Mouse (Mus musculus): Measurements from ENCODE around the gene Ms4a18.
"Not testable (repeated sequence)": the region's sequence is repeated elsewhere in the genome, so short reads cannot be mapped to it uniquely, and the experiment has no call there.

Gene Ms4a18

DNA sequence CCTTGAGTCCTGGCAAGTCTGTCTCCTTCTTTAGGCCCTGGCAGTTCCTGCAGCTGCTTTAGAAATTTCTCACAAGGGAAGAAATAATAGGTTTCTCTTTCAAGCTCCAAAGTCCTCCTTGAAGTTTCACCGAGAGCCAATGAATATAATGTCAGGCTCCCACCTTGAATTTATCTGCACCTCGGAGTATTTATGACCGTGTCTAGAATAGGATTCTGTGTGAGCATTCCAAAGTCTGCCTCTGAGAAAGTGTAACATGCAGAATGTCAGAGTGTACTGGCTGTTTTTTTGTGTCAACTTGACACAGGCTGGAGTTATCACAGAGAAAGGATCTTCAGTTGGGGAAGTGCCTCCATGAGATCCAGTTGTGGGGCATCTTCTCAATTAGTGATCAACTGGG is at the start of gene Ms4a18:
Gene Ms4a18 (minus strand): TSS at position 141 of the 400 bp plus-strand sequence.
- no peak for DNase-seq

DNA sequence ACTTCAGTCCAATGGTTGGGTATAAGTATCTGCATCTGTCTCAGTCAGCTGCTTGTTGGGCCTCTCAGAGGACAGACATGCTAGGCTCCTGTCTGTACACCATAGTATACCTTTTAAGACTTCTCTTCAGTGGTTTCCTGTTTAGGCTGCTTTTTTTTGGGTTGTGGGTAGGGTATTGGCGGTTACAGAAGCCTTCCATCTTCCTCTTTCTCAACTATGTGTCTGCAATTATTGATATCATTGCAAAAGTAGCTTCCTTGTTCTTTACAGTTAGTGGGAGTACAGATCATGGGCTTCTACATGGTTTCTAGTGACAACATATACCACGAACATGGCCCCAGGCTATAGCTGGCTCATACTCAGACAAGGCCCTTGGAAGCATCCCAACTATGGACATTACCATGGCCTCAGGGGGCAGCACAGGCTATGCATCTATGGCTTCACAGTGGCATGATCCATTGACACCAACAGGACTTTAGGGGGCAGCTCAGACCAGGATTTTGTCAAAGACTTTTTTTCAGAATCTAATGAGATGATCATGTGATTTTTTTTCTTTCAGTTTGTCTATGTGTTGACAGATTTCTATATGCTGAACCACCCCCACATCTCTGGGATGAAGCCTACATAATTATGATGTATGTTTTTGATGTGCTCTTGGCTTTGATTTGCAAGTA is 47.5 kb upstream of the Ms4a18 start:
- DNase-seq: peak in 1 of 2 experiments; percentile 15

DNA sequence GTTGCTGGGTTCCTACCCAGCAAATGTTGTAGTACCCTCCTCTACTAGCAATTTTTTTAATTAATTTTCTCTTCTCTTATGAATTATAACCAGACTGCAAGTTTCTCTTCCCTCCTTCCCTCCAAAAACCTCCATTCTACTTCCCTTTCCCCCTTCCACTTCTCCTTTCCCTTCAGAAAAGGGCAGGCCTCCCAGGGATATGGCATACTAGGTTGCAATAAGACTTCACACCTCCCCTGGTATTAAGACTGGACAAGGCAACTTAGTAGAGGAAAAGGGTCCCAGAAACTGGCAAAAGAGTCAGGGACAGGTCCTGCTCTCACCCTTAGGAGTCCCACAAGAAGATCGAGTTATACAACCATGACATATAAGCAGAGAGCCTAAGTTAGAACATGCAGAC is 43.1 kb upstream of the Ms4a18 start:
- DNase-seq: no peak

DNA sequence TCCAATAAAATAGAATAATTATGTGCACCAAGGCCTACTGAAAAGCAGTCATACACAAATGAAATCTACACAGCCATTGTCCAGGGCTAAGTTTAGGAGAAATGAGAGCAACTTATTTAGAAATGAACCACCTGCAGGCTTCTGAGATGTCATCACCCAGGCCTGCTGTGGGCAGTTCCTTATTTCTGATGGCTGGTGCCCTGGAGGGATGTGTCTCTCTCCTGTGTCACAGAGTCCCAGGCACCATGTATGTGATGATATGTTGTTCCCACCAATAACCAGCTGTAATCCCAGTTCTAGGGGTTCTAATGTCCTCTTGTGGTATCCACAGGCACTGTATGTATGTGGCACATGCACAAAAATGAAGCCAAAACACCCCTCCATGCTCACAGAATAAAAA is 42.1 kb upstream of the Ms4a18 start:
- DNase-seq: no peak

DNA sequence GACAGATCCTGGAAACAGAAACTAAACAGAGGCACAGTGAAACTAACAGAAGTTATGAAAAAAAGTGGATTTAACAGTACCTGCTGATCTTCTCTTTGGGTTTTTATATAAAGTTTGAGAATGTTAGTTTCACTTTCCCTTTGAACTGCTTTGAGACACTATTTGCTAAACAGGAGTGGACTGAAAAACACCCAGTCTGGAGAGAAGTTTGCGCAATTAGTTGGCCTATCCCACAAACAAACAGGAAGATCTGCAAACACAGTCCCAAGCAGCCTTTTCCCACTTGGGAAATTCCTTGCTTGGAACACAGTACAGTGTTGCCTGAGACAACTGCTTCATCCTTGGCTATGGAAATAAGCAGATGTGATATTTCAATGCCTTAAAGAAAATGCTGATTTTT is 37.9 kb upstream of the Ms4a18 start:
- DNase-seq: not testable (repeated sequence)

DNA sequence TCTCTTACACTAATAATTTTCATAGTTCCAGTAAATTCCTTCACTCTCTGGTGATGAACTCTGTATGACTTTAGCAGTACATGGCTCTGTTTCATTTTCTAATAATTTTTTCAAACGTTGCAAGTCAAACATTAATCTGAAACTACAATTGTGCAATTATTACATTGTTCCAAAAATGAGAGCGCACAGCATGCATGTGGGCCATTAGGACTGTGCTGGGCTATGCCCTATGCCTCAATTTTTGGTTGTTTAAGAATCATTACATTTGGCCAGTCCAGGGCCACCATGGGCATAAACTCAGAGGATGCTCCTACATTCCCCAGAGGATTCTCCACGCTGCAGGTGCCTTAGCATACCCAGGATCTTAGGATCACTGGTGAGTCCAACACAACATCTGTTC is 35.4 kb upstream of the Ms4a18 start:
- no peak for DNase-seq

DNA sequence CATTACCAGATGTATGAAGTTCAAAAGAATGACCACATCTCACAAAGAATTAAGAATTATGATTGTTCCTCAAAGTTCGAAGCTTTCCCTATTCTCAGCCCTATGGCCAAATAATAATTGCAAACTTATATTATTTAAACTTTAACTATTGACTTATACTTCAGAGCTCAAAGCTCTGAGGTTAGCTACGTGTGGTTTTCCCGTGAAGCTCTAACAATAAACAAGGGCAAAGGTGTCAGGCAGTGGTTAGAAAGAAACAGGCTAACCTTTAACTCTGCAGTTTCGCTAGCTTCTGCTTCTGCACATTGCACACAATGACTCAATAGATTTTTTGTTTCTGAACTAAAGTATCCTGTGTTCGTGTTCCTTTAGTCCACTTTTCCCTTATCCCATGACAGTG is 35.0 kb upstream of the Ms4a18 start:
- no peak for DNase-seq

DNA sequence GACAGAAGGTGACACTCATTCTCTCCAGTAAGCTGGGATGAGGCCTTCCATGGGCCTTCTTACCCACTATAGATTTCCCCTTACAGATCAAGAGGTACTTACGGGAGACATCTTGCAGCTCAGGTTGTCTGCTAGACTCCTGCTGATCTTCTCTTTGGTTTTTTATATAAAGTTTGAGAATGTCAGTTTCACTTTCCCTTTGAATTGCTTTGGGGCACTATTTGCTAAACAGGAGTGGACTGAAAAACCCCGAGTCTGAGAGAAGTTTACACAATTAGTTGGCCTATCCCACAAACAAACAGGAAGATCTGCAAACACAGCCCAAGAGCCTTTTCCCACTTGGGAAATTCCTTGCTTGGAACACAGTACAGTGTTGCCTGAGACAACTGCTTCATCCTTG is 32.5 kb upstream of the Ms4a18 start:
- DNase-seq: no peak

DNA sequence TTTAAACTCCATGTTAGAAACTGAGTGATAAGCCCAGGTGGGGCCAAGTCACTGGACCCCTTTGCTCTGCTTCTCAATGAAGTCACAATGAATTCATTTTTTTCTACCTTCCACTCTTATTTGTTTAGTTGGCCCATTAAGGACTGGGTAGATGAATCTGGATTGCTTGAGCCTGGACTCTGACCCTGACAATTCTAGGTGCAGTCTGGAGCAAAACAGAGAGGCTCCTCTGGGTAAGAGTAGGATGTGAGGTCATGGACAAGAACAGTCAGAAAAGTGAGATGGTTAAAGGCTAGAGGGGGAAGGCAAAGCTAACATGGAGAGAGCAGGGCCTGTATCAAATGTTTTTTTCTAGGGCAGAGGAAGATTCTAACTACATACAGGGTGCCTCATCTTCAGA is 31.6 kb upstream of the Ms4a18 start:
- DNase-seq: no peak

DNA sequence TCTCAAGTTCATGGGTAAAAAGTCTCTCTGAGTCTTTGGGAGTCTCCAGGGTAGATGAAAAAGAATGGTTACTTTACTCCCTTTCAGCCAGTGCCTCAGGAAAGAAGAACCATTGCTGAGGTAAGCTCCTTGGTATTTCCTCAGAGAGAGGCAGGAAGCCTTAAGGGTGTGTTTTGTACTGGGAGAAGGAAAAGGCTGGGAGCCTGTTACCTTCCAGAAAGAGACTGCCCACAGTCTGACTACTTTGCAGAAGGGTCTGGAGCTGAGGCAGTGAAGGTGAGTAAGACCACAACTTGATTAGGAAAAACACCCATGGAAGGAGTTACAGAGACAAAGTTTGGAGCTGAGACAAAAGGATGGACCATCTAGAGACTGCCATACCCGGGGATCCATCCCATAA is 30.7 kb upstream of the Ms4a18 start:
- no peak for DNase-seq

DNA sequence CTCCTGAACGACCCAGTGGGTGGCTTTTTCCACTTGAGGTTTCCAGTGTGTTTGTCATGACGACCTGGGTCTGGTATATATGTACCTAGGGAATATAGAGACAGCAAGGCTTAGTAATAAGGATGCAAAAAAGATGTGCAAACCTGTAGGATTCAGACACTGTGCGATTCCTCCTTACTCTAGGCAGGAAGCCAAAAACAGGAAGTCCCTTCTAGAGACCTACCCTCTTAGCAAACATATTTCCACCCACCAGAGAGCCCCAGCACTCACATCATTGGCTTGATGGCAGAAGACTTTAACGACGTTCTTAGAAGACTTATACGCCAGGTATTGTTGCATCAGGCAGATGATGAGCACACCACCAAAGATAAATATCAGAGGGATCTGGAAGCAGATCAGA is 30.2 kb upstream of the Ms4a18 start:
- peak in 1 of 2 experiments; percentile 13 for DNase-seq

DNA sequence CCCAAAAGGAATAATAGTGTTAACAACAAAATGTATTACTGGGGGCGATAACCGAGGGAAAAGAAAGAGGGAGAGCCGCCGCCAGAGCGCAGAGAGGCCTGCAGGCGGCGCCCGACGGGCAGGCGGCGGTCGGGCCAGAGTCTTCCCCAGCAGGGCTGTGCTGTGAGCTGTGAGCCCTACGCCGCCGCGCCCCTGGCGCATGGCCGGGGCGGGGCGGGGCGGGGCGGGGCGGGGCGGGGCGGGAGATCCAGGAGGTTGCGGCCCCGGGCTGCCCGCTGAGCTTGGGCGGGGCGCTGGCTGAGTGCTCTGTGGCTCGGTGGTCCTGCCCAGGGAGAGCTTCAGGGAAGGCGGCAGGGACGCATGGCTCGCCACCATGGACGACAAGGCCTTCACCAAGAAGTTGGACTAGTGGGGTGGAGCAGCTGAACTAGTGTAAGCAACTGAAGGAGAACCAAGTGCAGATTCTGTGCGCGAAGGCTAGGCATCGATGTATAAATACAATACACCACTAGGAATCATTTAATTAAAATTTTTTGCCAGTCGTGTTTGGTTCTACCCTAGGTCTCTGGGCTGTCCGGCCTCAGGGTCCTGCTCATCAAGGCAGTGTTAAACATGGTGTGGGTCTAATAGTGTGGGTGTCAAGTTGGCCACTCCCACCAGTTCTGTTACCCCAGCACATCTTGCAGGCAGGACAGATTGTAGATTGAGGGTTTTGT is 27.3 kb upstream of the Ms4a18 start:
- DNase-seq: peak; percentile 69 to 79

DNA sequence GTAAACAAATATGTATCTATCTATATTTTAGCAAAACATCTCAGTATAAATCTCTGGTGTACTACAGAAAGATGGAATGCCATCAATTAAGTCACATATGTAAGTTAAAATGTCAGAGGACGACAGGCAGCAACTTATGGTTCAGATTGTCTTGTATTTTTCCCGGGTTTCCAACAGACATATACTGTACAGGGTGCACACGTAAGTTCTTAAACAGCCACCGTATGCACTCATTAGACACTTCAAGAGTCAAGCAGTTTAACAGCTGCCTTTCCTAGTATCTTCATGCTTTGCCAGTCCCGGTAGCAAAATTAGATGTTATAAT is 26.8 kb upstream of the Ms4a18 start:
- no peak for DNase-seq

DNA sequence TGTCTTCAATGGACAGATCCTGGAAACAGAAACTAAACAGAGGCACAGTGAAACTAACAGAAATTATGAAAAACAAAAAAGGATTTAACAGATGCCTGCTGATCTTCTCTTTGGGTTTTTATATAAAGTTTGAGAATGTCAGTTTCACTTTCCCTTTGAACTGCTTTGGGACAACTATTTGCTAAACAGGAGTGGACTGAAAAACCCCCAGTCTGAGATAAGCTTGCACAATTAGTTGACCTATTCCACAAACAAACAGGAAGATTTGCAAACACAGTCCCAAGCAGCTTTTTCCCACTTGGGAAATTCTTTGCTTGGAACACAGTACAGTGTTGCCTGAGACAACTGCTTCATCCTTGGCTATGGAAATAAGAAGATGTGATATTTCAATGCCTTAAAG is 19.7 kb upstream of the Ms4a18 start:
- no peak for DNase-seq

DNA sequence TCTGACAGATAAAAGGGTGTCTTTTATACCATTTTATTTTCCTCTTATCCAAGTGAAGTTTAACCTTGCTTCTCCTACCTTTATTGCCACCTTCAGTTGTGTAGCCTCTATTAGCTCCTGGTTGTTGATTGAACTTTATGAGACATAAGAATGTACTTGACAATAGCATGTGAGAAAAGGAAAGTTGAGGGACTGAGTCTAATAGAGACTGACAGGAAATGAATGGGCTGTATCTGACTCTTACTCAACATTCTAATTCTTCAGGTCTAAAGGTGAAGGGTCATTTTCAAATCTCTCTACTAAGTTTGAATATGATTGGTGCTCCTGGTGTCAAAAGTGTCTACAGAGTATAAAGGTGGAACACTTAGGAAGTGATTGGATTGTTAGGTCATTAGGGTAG is 4.6 kb upstream of the Ms4a18 start:
- no peak for DNase-seq

DNA sequence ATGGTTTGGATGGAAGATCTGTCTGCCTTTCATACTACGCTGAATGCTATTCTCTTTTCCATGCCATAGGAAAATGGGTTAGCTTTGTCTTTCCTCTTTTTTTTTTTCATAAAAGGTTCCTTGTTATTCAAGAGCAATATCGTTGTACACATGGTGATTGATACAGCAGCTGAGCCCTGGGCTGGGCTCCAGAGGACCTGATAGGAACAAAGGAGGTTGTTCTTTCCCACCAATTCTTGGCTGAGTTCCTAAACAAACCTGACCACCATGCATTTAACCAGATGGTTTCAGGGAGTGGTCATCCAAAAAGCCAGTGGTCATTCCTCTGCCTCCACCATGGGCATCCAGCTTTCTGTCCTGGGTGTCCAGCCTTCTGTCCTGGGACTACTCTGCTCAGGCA is 580 bp downstream of the Ms4a18 start:
- no peak for DNase-seq

DNA sequence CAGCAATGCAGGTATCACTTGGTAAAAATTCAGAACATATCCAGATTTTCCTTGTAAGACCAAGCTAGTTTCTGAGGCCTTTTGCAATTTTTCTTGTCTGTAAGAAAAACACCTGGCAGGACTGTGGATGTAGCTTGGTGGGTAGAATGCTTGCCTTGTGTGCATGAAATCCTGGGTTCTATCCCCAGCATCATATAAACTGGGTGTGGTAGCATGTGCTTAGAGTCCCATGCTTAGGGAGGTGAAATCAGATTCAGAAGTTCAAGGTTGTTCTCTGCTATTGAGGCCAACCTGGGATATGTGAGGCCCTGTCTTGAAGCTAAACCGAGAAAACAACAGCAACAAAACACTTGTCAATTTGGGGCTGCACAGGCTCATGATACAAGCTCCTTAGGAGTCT is 1.8 kb downstream of the Ms4a18 start:
- DNase-seq: no peak

DNA sequence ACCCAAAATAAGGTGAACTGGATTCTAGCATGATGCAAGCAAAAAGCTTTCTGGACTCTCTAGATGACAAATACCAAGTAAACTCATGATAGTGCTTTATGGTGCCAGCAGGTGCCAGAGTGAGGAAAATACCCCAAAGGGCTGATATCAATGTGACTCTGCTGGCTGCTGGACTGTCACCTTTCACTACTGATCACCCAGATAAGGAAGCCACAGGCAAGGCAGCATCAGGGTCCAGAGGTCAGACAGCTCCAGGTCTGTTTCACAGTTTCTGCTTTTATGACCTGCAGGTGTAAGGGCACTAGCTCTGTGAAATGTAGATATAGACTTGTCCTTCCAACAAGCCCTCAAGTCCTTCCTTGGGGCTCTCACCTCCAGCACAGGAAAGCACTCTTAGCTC is 2.4 kb downstream of the Ms4a18 start:
- no peak for DNase-seq

DNA sequence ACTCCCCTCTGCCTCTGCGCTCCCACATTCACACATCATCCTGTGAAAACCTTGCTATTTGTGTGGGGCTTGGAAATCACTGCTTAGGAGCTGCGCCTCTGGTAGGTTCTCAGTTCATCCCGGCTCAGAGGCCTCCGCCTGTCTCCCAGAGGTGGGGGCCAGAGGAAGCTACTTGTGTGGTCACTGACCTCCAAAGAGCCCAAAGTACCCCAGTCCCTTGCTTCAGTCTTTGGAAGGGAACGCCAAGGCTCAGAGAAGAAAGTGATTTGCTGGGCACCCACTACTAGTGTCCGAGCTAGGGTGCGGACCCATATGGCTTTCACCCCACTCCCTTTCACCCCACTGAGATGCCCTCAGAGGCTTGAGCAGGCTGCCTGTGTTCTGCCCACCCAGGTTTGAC is 24.7 kb downstream of the Ms4a18 start, which contains the start of gene Ms4a15:
Gene Ms4a15 (minus strand): TSS at position 101 of the 400 bp plus-strand sequence.
- no peak for DNase-seq

DNA sequence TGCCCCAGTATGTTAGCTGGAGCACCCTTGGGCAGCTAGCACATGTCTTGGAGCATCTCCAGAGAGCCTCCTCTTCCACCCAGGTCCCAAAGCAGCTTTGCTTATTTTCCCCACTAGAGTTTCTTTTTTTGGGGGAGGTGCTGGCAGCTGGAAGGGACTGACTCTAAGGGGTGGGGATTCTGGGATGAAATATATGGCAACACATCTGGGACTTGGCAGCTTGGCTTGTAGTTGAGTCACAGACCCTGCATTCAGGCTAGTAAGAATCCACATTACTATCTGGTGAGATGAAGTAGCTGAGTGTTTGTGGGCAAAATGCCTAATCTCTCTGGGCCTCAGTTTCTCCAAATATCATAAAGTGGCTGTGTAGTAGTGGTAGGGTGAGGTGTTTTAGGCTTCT is 25.9 kb downstream of the Ms4a18 start:
- no peak for DNase-seq

DNA sequence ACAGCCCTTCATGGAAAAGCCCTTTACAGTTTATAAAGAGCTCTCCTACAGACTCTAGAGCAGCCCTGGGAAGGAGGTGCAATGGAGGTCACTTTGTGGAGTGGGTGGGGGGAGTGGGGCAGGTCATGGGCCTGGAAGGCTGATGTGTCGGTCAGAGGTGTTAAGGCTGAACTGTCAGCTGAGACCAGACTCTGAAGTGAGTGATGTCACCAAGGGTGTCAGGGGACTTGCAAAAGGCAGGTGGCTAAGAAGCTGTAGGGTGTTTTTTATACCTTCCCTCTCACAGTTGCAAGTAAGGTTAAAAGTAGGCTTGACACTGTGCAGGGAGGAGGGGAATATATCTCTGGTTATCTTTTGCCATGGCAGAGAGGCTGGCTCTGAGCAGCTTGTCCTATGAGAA is 27.1 kb downstream of the Ms4a18 start:
- no peak for DNase-seq

DNA sequence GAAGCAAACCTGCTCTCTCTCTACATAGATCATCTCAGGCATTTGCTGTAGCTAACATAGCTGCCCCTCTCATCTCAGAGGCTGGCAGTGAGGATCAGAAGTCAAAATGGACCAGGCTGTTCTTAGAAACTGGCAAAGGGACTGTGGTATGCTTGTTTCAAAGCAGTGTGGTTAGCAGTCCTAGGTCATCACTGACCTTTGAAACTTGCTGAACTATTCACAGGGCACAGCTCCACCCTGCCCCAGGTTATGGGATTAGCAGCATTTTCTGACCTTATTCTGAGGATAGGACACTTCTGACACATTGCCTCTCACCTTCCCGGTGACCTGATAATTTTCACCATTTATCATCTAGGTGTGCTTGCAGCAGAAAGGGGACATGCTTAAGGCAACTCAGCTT is 29.3 kb downstream of the Ms4a18 start:
- DNase-seq: no peak

DNA sequence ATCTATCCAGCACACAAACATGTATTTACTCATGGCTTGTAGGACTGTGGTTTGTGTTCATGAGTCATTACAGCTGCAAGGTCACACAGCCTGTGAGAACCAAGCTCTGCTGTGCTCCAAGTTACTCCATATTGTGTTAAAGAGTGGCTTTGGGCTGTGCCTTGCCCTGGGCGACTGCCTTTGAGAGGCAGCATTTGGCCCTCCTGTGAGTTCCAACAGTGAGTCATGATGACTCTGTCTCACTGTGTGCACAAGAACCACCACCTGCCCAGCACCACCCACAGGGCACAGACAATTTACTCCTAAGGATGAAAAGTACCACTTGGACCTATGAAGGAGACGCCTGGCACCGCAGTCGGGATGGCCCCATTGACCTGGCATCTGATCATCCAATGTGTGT is 31.9 kb downstream of the Ms4a18 start:
- DNase-seq: no peak

DNA sequence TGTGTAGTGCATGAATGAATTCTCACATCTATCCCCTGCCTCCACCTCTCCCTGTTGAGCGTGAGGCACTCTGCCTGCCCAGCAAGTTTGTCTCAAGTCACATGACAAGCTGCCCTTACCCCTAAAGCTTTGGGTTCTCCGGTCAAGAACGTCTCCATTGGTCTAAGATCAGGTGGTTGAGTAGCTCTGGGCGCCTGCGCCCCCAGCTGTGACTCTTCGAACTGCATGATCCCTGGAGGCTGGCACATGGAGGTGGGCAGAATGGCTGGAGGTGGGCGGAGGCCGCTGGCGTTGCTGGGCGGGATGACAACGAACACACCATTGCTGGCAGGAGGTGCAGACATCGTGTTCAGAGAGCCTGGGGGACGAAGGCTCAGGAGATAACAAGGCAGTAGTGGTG is 33.3 kb downstream of the Ms4a18 start:
- peak in 1 of 2 experiments; percentile 14 for DNase-seq

DNA sequence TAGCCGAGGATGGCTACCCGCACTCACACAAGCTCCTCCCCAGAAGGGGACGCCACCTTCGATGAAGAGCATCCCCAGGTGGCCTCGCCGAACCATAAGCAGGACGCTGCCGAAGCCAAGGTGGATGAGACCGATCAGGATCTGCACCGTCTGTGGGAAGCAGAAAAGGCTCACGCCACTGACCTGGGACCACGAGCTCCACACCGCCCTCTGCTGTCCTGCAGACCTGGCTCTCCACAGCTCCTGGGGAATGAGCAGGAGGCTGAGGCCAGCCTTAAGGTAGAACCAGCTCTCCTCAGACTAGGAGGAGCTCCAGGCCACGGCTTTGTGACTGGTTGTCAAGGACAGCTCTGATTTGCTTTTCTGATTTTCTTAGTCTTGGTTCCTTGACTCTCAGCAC is 34.7 kb downstream of the Ms4a18 start:
- DNase-seq: peak in 1 of 2 experiments; percentile 68
